Mouse (Mus musculus) forebrain, postnatal 0 days (tissue): ENCODE data around the gene Ass1. TPM values are rescaled to one million over a fixed set of nuclear protein-coding genes. Genes with fewer than 3 reads are reported as not detected.

Experiments used
- ATAC-seq: fragments of 200-750 bp; cut with Nextera tagmentation; 2 replicates; pipeline ENCODE4 v1.8.0; 2017; ENCODE audit warnings: mild to moderate bottlenecking, moderate library complexity
- DNase-seq: peaks from one replicate; pipeline ENCODE4 v3.0.0-alpha.2; 2015
- H3K27ac ChIP-seq: fragments of 300-500 bp; sonication (generic); 2 replicates; pipeline ENCODE4 v1.5.1; 2014; ENCODE audit warnings: low read depth, mild to moderate bottlenecking, antibody characterized with exemption, low read length, moderate library complexity, mixed read lengths
- H3K27me3 ChIP-seq: fragments of 300-500 bp; sonication (generic); 2 replicates; pipeline ENCODE4 v1.6.1; 2014; ENCODE audit warnings: mild to moderate bottlenecking, low read length, mixed read lengths; ENCODE audit not compliant: insufficient read depth
- H3K36me3 ChIP-seq: fragments of 300-500 bp; sonication (generic); 2 replicates; pipeline ENCODE4 v1.6.1; 2014; ENCODE audit warnings: mild to moderate bottlenecking, moderate library complexity; ENCODE audit not compliant: insufficient read depth
- H3K4me1 ChIP-seq: fragments of 300-500 bp; sonication (generic); 2 replicates; pipeline ENCODE4 v1.6.1; 2014; ENCODE audit warnings: antibody characterized with exemption; ENCODE audit not compliant: insufficient read depth
- H3K4me2 ChIP-seq: fragments of 300-500 bp; sonication (generic); 2 replicates; pipeline ENCODE4 v1.6.1; 2014; ENCODE audit warnings: low read depth, mild to moderate bottlenecking, moderate library complexity
- H3K4me3 ChIP-seq: fragments of 300-500 bp; sonication (generic); 2 replicates; pipeline ENCODE4 v1.5.1; 2014; ENCODE audit warnings: low read depth, low read length, mixed read lengths
- H3K9ac ChIP-seq: fragments of 300-500 bp; sonication (generic); 2 replicates; pipeline ENCODE4 v1.6.1; 2014; ENCODE audit warnings: mild to moderate bottlenecking
- H3K9me3 ChIP-seq: fragments of 300-500 bp; sonication (generic); 2 replicates; pipeline ENCODE4 v1.6.1; 2016; ENCODE audit warnings: low read length
- CTCF ChIP-seq: sonication (generic); IDR thresholded peaks from 2 replicates; pipeline ENCODE4 v1.5.1; 2016; ENCODE audit warnings: antibody characterized with exemption, control low read depth, low read depth
- WGBS: fragments of 180-500 bp; shearing (Covaris S2); extraction: QIAGEN DNeasy Blood & Tissue Kit; methylation state at CpG from one replicate; pipeline ENCODE4 v1.1.7; 2014; 5-methylcytosine and 5-hydroxymethylcytosine counted together
- polyA plus RNA-seq: library from polyadenylated mRNA; unstranded; fragments of >200 nt; fragmentation: Nextera tagmentation; extraction: Ambion mirVana; gene quantifications from 2 replicates; pipeline ENCODE4 v1.2.1, GENCODE M21; 2015
- total RNA-seq: library from RNA; depleted of rRNA; stranded (reverse); fragments of >200 nt; gene quantifications from 2 replicates; pipeline ENCODE4 v1.2.3, GENCODE M21; 2014

The Ass1 gene
- total and polyA plus RNA-seq, 2 experiments from 2014 or later, result 16.2 to 17.9 TPM

- Histone ChIP-seq H3K27ac (no peak overlapping the region), H3K4me3 (no peak overlapping the region), H3K27me3 (no peaks in the 10 kb centered on the region), H3K4me1 (no peaks in the 10 kb centered on the region), H3K9me3 (no peaks in the 10 kb centered on the region), H3K4me2 (no peak overlapping the region), H3K36me3 (no peaks in the 10 kb centered on the region), H3K9ac (no peak overlapping the region)
- WGBS, result 78% methylated on average over 6 of the region's 6 CpGs
- DNase-seq (no peak), ATAC-seq (no peak)
- no peak for TF ChIP-seq CTCF
Measured at GRCm38 (mm10) chr2:31439576-31439975, 30.4 kb upstream of the Ass1 start.

- Histone ChIP-seq H3K27ac (no peak overlapping the region), H3K4me2 (no peak overlapping the region), H3K4me1 (no peaks in the 10 kb centered on the region), H3K9me3 (no peaks in the 10 kb centered on the region), H3K36me3 (no peaks in the 10 kb centered on the region), H3K9ac (no peak overlapping the region), H3K4me3 (no peak overlapping the region), H3K27me3 (no peaks in the 10 kb centered on the region)
- no peak for TF ChIP-seq CTCF
- ATAC-seq (no peak), DNase-seq (no peak)
- WGBS, result 61% methylated on average over 11 of the region's 11 CpGs
Measured at GRCm38 (mm10) chr2:31442480-31443160, 27.4 kb upstream of the Ass1 start.

GRCm38 (mm10) chr2:31446036-31446435, 24.0 kb upstream of the Ass1 start:
- H3K4me3 ChIP-seq, result no peak overlapping the region
- 76% methylated on average over 4 of the region's 4 CpGs for WGBS
- TF ChIP-seq CTCF, result no peak
- no peak overlapping the region for H3K9ac ChIP-seq
- DNase-seq (no peak), ATAC-seq (no peak)
- no peaks in the 10 kb centered on the region for H3K36me3 ChIP-seq
- H3K4me2 ChIP-seq, result no peak overlapping the region
- no peaks in the 10 kb centered on the region for H3K27me3 ChIP-seq
- H3K4me1 ChIP-seq, result no peaks in the 10 kb centered on the region
- no peak overlapping the region for H3K27ac ChIP-seq
- H3K9me3 ChIP-seq, result no peaks in the 10 kb centered on the region

- H3K27me3 ChIP-seq, result no peaks in the 10 kb centered on the region
- H3K4me1 ChIP-seq, result no peaks in the 10 kb centered on the region
- DNase-seq (no peak), ATAC-seq (no peak)
- H3K27ac ChIP-seq, result no peak overlapping the region
- no peaks in the 10 kb centered on the region for H3K9me3 ChIP-seq
- WGBS, result 39% methylated on average over 4 of the region's 4 CpGs
- H3K9ac ChIP-seq, result no peak overlapping the region
- no peak overlapping the region for H3K4me2 ChIP-seq
- no peak for TF ChIP-seq CTCF
- no peaks in the 10 kb centered on the region for H3K36me3 ChIP-seq
- no peak overlapping the region for H3K4me3 ChIP-seq
Measured at GRCm38 (mm10) chr2:31446456-31446855, 23.6 kb upstream of the Ass1 start.

- TF ChIP-seq CTCF, result no peak
- no peak for ATAC-seq
- Histone ChIP-seq H3K27ac (no peak overlapping the region), H3K9me3 (no peaks in the 10 kb centered on the region), H3K9ac (no peak overlapping the region), H3K4me3 (no peak overlapping the region), H3K4me2 (no peak overlapping the region), H3K36me3 (no peaks in the 10 kb centered on the region), H3K27me3 (no peaks in the 10 kb centered on the region), H3K4me1 (no peaks in the 10 kb centered on the region)
- DNase-seq, result no peak
- WGBS, result 88% methylated on average over 2 of the region's 2 CpGs
Measured at GRCm38 (mm10) chr2:31447536-31447935, 22.5 kb upstream of the Ass1 start.

GRCm38 (mm10) chr2:31448756-31449440, 21.1 kb upstream of the Ass1 start:
- H3K4me1 ChIP-seq, result no peaks in the 10 kb centered on the region
- DNase-seq, result peak; percentile 12
- peak overlapping the region; percentile 50; the same call in 1 of the 2 replicates for H3K27ac ChIP-seq
- H3K4me3 ChIP-seq, result no peak overlapping the region
- no peaks in the 10 kb centered on the region for H3K27me3 ChIP-seq
- WGBS, result 24% methylated on average over 3 of the region's 3 CpGs
- TF ChIP-seq CTCF, result no peak
- H3K36me3 ChIP-seq, result no peaks in the 10 kb centered on the region
- H3K4me2 ChIP-seq, result no peak overlapping the region
- H3K9me3 ChIP-seq, result no peaks in the 10 kb centered on the region
- ATAC-seq, result peak; percentile 49; the same call in 1 of the 2 replicates
- no peak overlapping the region for H3K9ac ChIP-seq

GRCm38 (mm10) chr2:31449441-31449815, 20.6 kb upstream of the Ass1 start:
- Histone ChIP-seq H3K4me2 (no peak overlapping the region), H3K27ac (no peak overlapping the region), H3K4me1 (no peaks in the 10 kb centered on the region), H3K4me3 (no peak overlapping the region), H3K36me3 (no peaks in the 10 kb centered on the region), H3K9me3 (no peaks in the 10 kb centered on the region), H3K27me3 (no peaks in the 10 kb centered on the region), H3K9ac (no peak overlapping the region)
- peak; percentile 93 for ATAC-seq
- DNase-seq, result peak; percentile 78
- WGBS, result 16% methylated on average over 4 of the region's 4 CpGs
- no peak for TF ChIP-seq CTCF
